Mouse (Mus musculus) brain, embryonic 14.5 days (tissue): ENCODE results near the gene Gm21974.

Source experiments
- CTCF ChIP-seq: fragments of 200-500 bp; IDR thresholded peaks from 2 replicates; pipeline ENCODE4 v1.5.1; 2012; ENCODE audit warnings: inconsistent platforms, mild to moderate bottlenecking, moderate library complexity, borderline replicate concordance; ENCODE audit not compliant: insufficient read depth, insufficient read length; ENCODE audit errors: extremely low read depth
- POLR2A ChIP-seq: fragments of 200-500 bp; IDR thresholded peaks from 2 replicates; pipeline ENCODE4 v1.6.1; 2012; ENCODE audit warnings: mild to moderate bottlenecking, inconsistent platforms, borderline replicate concordance; ENCODE audit not compliant: poor library complexity, insufficient read depth, insufficient read length, severe bottlenecking; ENCODE audit errors: extremely low read depth

DNA sequence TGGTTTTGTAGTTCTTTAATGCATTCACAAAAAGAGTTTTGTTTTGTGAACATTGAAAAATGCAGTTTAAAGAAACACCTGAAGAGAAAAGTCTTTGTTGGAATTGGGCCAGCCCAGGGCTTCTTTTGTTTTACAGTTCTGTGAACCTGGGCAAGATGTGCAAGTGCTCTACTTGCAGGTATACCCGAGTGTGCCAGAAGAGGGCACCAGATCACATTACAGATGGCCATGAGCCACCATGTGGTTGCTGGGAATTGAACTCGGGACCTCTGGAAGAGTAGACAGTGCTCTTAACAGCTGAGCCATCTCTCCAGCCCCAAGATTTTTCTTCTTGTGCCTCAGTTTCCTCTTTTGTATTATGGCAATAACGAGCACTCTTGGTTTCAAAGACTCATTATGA is 22.9 kb upstream of the Gm21974 start:
- no peak for TF ChIP-seq POLR2A
- TF ChIP-seq CTCF = peak; percentile 45; the same call in 1 of the 2 replicates
